Mouse (Mus musculus): Measurements from ENCODE around the gene Ddx4. TPM values are rescaled to one million over a fixed set of nuclear protein-coding genes. Genes with fewer than 3 reads are reported as not detected.

Ddx4 gene
- polyA plus RNA-seq, 1 experiment from 2014 or later = 0.14 TPM

DNA sequence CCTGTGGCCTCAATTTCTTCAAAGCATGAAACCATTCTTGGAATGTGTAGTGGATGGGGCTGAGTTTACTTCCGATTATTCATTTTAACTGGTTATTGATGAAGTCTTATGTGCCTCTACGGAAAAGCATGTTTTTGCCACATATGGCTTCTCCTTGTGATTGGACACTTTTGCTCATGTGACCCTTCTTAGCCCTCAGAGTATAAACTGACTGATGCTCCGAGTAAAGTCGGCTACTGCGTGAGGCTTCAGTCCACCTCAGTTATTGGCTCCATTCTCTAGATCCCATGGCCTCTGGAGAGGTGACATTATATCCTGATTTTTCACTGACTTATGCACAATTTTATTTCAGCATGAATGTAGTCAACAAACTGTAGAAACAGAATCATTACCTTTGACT, 99.0 kb downstream of the Ddx4 start:
- Histone ChIP-seq H3K4me2 (ENCODE audit: low read depth, low read length) (no peak overlapping the region), H3K27me3 (ENCODE audit: control insufficient read depth, insufficient read depth, low read depth, low read length) (no peaks in the 10 kb centered on the region), H3K36me3 (ENCODE audit: control insufficient read depth, insufficient read depth) (no peaks in the 10 kb centered on the region), H3K4me1 (ENCODE audit: control insufficient read depth, low read depth, low read length) (no peaks in the 10 kb centered on the region), H3K27ac (ENCODE audit: low read length) (no peak overlapping the region), H3K9me3 (replicated peaks; ENCODE audit: control insufficient read depth, low read length) (no peaks in the 10 kb centered on the region), H3K9ac (ENCODE audit: low read depth, low read length) (no peak overlapping the region), H3K4me3 (ENCODE audit: low read depth, low read length) (no peak overlapping the region)
- ATAC-seq (ENCODE audit: low read depth) = no peak
- 76% methylated on average over 5 of the region's 5 CpGs for WGBS (ENCODE audit: insufficient replicate concordance)

DNA sequence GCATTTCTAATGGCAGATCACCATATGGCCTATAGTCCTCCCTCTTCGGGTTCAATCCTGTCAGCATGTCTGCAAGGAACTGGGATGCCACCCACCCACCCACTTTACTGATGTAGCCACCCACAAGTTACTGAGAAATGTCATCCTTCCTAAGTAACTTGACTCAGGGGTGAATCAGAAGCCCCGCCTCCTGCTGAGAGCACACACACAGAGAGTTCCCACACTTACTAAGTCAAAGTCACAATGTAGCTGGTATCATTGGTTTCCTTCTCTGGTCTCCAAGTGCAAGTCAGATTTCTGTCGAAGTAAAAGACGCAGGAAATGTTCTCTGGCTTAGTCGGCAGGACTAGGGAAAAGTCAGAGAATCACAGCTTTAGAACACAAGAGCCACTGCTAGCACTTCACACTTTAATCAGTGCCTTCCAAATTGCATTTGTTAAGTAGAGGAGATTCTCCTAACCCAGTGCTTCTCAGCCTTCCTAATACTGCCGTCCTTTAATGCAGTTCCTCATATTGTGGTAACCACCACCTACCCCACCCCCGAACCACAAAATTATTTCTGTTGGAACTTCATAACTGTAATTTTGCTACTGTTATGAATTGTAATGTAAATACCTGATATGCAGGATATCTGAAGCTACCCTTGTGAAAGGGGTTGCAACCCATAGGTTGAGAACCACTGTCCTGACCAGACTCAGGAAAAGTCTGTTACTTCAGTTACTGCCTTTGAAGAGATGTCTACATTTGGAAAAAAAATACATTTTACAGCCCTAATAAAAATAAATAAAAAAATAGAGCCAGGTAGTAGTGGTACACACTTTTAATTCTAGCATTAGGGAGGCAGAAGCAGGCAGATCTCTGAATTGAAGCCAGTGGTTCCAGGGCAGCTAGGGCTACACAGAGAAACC, 100.4 kb downstream of the Ddx4 start:
- H3K27me3 ChIP-seq (ENCODE audit: control insufficient read depth, insufficient read depth, low read depth, low read length) = no peaks in the 10 kb centered on the region
- H3K27ac ChIP-seq (ENCODE audit: low read length) = no peak overlapping the region
- no peak overlapping the region for H3K4me2 ChIP-seq (ENCODE audit: low read depth, low read length)
- ATAC-seq (ENCODE audit: low read depth) = no peak
- no peaks in the 10 kb centered on the region for H3K9me3 ChIP-seq (replicated peaks; ENCODE audit: control insufficient read depth, low read length)
- no peaks in the 10 kb centered on the region for H3K36me3 ChIP-seq (ENCODE audit: control insufficient read depth, insufficient read depth)
- H3K9ac ChIP-seq (ENCODE audit: low read depth, low read length) = no peak overlapping the region
- H3K4me1 ChIP-seq (ENCODE audit: control insufficient read depth, low read depth, low read length) = no peaks in the 10 kb centered on the region
- 38% methylated on average over 7 of the region's 7 CpGs for WGBS (ENCODE audit: insufficient replicate concordance)
- H3K4me3 ChIP-seq (ENCODE audit: low read depth, low read length) = no peak overlapping the region

Other genes starting within 250 kb of the Ddx4 start
- 6.2 and 7.9 TPM in 2 replicates for gene Il6st, start 188.4 kb downstream of the Ddx4 start, polyA plus RNA-seq (2015; fragmentation: Nextera tagmentation; extraction: Ambion mirVana)
- gene Il31ra, start 58.1 kb downstream of the Ddx4 start, polyA plus RNA-seq (2015; fragmentation: Nextera tagmentation; extraction: Ambion mirVana) = 0.04 and 0.07 TPM in 2 replicates
- 14.6 and 16.5 TPM in 2 replicates for gene Slc38a9, start 8.3 kb upstream of the Ddx4 start, polyA plus RNA-seq (2015; fragmentation: Nextera tagmentation; extraction: Ambion mirVana)
- gene Plpp1, start 148.3 kb upstream of the Ddx4 start, polyA plus RNA-seq (2015; fragmentation: Nextera tagmentation; extraction: Ambion mirVana) = 42.6 and 44.4 TPM in 2 replicates

All from liver, embryonic 16.5 days (tissue).